Comparison of ENCODE assay signal across 20 mouse cellular contexts in genomic region chr10:110716887-110717286, GRCm38 (mm10). TPM values are rescaled to one million over a fixed set of nuclear protein-coding genes. Genes with fewer than 3 reads are reported as not detected.
DNase-seq lines count a peak whose midpoint lies in the region; ATAC-seq and TF ChIP-seq lines count a peak whose summit lies in the region.
"Had no signal": no experiment of that assay in that cellular context is flagged by ENCODE, and none has a peak within 500 bp of the region (broad histone marks: within the 10 kb centered on the region; RNA-seq: fewer than 3 reads in every experiment).

No protein-coding gene starts in this region.

- no peak for TF ChIP-seq CTCF in forebrain, postnatal 0 days (IDR thresholded peaks at IDR 0.05; ENCODE audit: low read depth)
- TF ChIP-seq CTCF in lung, postnatal 0 days (IDR thresholded peaks at IDR 0.05): no peak
- TF ChIP-seq CTCF in lung, adult 2 months (IDR thresholded peaks at IDR 0.05; ENCODE audit: insufficient read depth, low read length): no peak

- 0 out of 2 replicates have a peak, but pooled peaks have one; percentile 33 for TF ChIP-seq EP300 in lung, postnatal 0 days (IDR thresholded peaks at IDR 0.05)

- WGBS in forebrain, embryonic 13.5 days: 43% methylated on average over 10 of the region's 10 CpGs
- 39% methylated on average over 10 of the region's 10 CpGs for WGBS in forebrain, postnatal 0 days
- WGBS in lung, postnatal 0 days: 55% methylated on average over 10 of the region's 10 CpGs
- 78% methylated on average over 10 of the region's 10 CpGs for WGBS in lung, adult 2 months
- 74% methylated on average over 10 of the region's 10 CpGs for WGBS in neural tube, embryonic 11.5 days
- WGBS in limb, embryonic 11.5 days: 49% methylated on average over 10 of the region's 10 CpGs

- peak; percentile 55; the same call in 1 of the 2 replicates for ATAC-seq in forebrain, embryonic 13.5 days
- ATAC-seq in forebrain, postnatal 0 days: no peak
- ATAC-seq in lung, postnatal 0 days: peak; percentile 70
- peak; percentile 58; the same call in 1 of the 2 replicates for ATAC-seq in neural tube, embryonic 11.5 days (ENCODE audit: insufficient read depth, low FRiP score, low TSS enrichment)
- ATAC-seq in limb, embryonic 11.5 days (ENCODE audit: insufficient number of reproducible peaks, low FRiP score, low TSS enrichment, low read depth): 0 out of 2 replicates have a peak, but pooled peaks have one; percentile 44

- no peaks in the 10 kb centered on the region for H3K27me3 ChIP-seq in forebrain, embryonic 13.5 days
- H3K27me3 ChIP-seq in forebrain, postnatal 0 days (ENCODE audit: insufficient read depth, low read length): no peaks in the 10 kb centered on the region
- no peaks in the 10 kb centered on the region for H3K27me3 ChIP-seq in lung, postnatal 0 days (replicated peaks; ENCODE audit: insufficient read depth, low read length)
- no peaks in the 10 kb centered on the region for H3K27me3 ChIP-seq in neural tube, embryonic 11.5 days (ENCODE audit: control insufficient read depth, insufficient read depth, low read length)
- no peaks in the 10 kb centered on the region for H3K27me3 ChIP-seq in limb, embryonic 11.5 days (ENCODE audit: control insufficient read depth, insufficient read depth, low read length)
- H3K27me3 ChIP-seq: forebrain, embryonic 12.5 days; heart, embryonic 15.5 days had no signal

- no peak overlapping the region for H3K27ac ChIP-seq in forebrain, embryonic 13.5 days
- no peak overlapping the region for H3K27ac ChIP-seq in forebrain, postnatal 0 days (ENCODE audit: low read depth, low read length)
- no peak overlapping the region for H3K27ac ChIP-seq in lung, postnatal 0 days (ENCODE audit: low read length)
- H3K27ac ChIP-seq in neural tube, embryonic 11.5 days (ENCODE audit: low read depth, low read length): no peak overlapping the region
- H3K27ac ChIP-seq in limb, embryonic 11.5 days (replicated peaks; ENCODE audit: low read depth, low read length): no peak overlapping the region
- H3K27ac ChIP-seq: forebrain, embryonic 12.5 days; heart, embryonic 15.5 days; hindbrain, embryonic 10.5 days; hindbrain, embryonic 14.5 days had no signal

- DNase-seq in forebrain, postnatal 0 days: no peak
- DNase-seq in lung, postnatal 0 days (ENCODE audit: low spot score): peak; percentile 20
- no peak for DNase-seq in lung, adult 2 months
- no peak for DNase-seq in neural tube, embryonic 11.5 days (ENCODE audit: low spot score)
- no peak for DNase-seq in neural tube, embryonic 10.5 days (ENCODE audit: extremely low spot score, low spot score)
- DNase-seq in limb, embryonic 11.5 days (ENCODE audit: low spot score): no peak
- no peak for DNase-seq in heart, adult 9 months (ENCODE audit: low spot score in 2 of 2)
- DNase-seq: adrenal gland, postnatal 10 days; cerebellum, adult 18-20 months; cerebellum, adult 9-11 months; cerebellum, postnatal 36 days; gastrocnemius, postnatal 10 days; heart, adult 18-20 months had no signal

- no peak overlapping the region for H3K9ac ChIP-seq in forebrain, embryonic 13.5 days
- no peak overlapping the region for H3K9ac ChIP-seq in forebrain, postnatal 0 days
- no peak overlapping the region for H3K9ac ChIP-seq in lung, postnatal 0 days (replicated peaks; ENCODE audit: low read depth)
- no peak overlapping the region for H3K9ac ChIP-seq in neural tube, embryonic 11.5 days (ENCODE audit: low read length)
- no peak overlapping the region for H3K9ac ChIP-seq in limb, embryonic 11.5 days (ENCODE audit: low read length)
- H3K9ac ChIP-seq: forebrain, embryonic 12.5 days; heart, embryonic 15.5 days; hindbrain, embryonic 14.5 days had no signal

- H3K4me3 ChIP-seq in forebrain, embryonic 13.5 days: no peak overlapping the region
- no peak overlapping the region for H3K4me3 ChIP-seq in forebrain, postnatal 0 days (ENCODE audit: low read depth, low read length)
- no peak overlapping the region for H3K4me3 ChIP-seq in lung, postnatal 0 days (ENCODE audit: low read depth, low read length)
- H3K4me3 ChIP-seq in lung, adult 2 months (replicated peaks; ENCODE audit: extremely low read depth, low read depth, low read length): no peak overlapping the region
- no peak overlapping the region for H3K4me3 ChIP-seq in neural tube, embryonic 11.5 days (ENCODE audit: low read depth, low read length)
- H3K4me3 ChIP-seq in limb, embryonic 11.5 days (ENCODE audit: low read depth, low read length): no peak overlapping the region
- H3K4me3 ChIP-seq: erythroblast, embryonic 14.5 days; forebrain, embryonic 12.5 days; heart, embryonic 15.5 days; hindbrain, embryonic 10.5 days had no signal

- no peak for TF ChIP-seq POLR2A in lung, adult 2 months (IDR thresholded peaks at IDR 0.05; ENCODE audit: borderline replicate concordance, extremely low read depth, low read depth, low read length)

- no peaks in the 10 kb centered on the region for H3K36me3 ChIP-seq in forebrain, embryonic 13.5 days (ENCODE audit: poor library complexity, severe bottlenecking)
- no peaks in the 10 kb centered on the region for H3K36me3 ChIP-seq in forebrain, postnatal 0 days (ENCODE audit: insufficient read depth)
- no peaks in the 10 kb centered on the region for H3K36me3 ChIP-seq in lung, postnatal 0 days (ENCODE audit: insufficient read depth, low read length)
- no peaks in the 10 kb centered on the region for H3K36me3 ChIP-seq in neural tube, embryonic 11.5 days (ENCODE audit: control insufficient read depth, insufficient read depth, low read length)
- no peaks in the 10 kb centered on the region for H3K36me3 ChIP-seq in limb, embryonic 11.5 days (ENCODE audit: control insufficient read depth, insufficient read depth, low read length)
- H3K36me3 ChIP-seq: forebrain, embryonic 12.5 days; heart, embryonic 15.5 days; hindbrain, embryonic 10.5 days had no signal

- no peak overlapping the region for H3K4me2 ChIP-seq in forebrain, embryonic 13.5 days
- no peak overlapping the region for H3K4me2 ChIP-seq in forebrain, postnatal 0 days (ENCODE audit: low read depth)
- no peak overlapping the region for H3K4me2 ChIP-seq in lung, postnatal 0 days (replicated peaks; ENCODE audit: low read depth, low read length)
- no peak overlapping the region for H3K4me2 ChIP-seq in neural tube, embryonic 11.5 days (ENCODE audit: low read depth)
- no peak overlapping the region for H3K4me2 ChIP-seq in limb, embryonic 11.5 days (ENCODE audit: low read depth, severe bottlenecking)
- H3K4me2 ChIP-seq: forebrain, embryonic 12.5 days; heart, embryonic 11.5 days; heart, embryonic 15.5 days; hindbrain, embryonic 14.5 days had no signal

- H3K4me1 ChIP-seq in forebrain, embryonic 13.5 days: peaks cover 5% of the 10 kb centered on the region
- H3K4me1 ChIP-seq in forebrain, postnatal 0 days (ENCODE audit: insufficient read depth): no peaks in the 10 kb centered on the region
- no peaks in the 10 kb centered on the region for H3K4me1 ChIP-seq in lung, postnatal 0 days (ENCODE audit: insufficient read depth, low read depth, low read length)
- no peaks in the 10 kb centered on the region for H3K4me1 ChIP-seq in lung, adult 2 months (ENCODE audit: control insufficient read depth, insufficient read depth, low read length)
- no peaks in the 10 kb centered on the region for H3K4me1 ChIP-seq in neural tube, embryonic 11.5 days (ENCODE audit: control insufficient read depth, insufficient read depth, low read length)
- H3K4me1 ChIP-seq in limb, embryonic 11.5 days (ENCODE audit: control insufficient read depth, insufficient read depth, low read length): no peaks in the 10 kb centered on the region
- H3K4me1 ChIP-seq: forebrain, embryonic 12.5 days; heart, embryonic 15.5 days; hindbrain, embryonic 10.5 days had no signal

- no peaks in the 10 kb centered on the region; the same call in 1 of the 2 replicates for H3K9me3 ChIP-seq in forebrain, embryonic 13.5 days (replicated peaks)
- no peaks in the 10 kb centered on the region for H3K9me3 ChIP-seq in forebrain, postnatal 0 days (ENCODE audit: low read length)
- no peaks in the 10 kb centered on the region for H3K9me3 ChIP-seq in lung, postnatal 0 days (ENCODE audit: low read length)
- H3K9me3 ChIP-seq in neural tube, embryonic 11.5 days (ENCODE audit: control insufficient read depth, low read length): no peaks in the 10 kb centered on the region
- H3K9me3 ChIP-seq in limb, embryonic 11.5 days (ENCODE audit: control insufficient read depth, low read length): no peaks in the 10 kb centered on the region
- H3K9me3 ChIP-seq: forebrain, embryonic 12.5 days; heart, embryonic 15.5 days; hindbrain, embryonic 10.5 days had no signal

RNA-seq across cellular contexts. Expression of gene E2f7, which starts 28.4 kb away (rescaled TPM):
- 21.5 and 23.7 TPM in 2 replicates for polyA plus RNA-seq in forebrain, embryonic 13.5 days (2015; fragmentation: Nextera tagmentation; extraction: Ambion mirVana)
- 3.2 and 3.5 TPM in 2 replicates for total RNA-seq in forebrain, postnatal 0 days (2014; rRNA removed)
- 2.3 and 3.4 TPM in 2 replicates for polyA plus RNA-seq in forebrain, postnatal 0 days (2015; fragmentation: Nextera tagmentation; extraction: Ambion mirVana)
- polyA plus RNA-seq in lung, postnatal 0 days (2015; fragmentation: Nextera tagmentation; extraction: Ambion mirVana): 4.8 and 5.0 TPM in 2 replicates
- 0.40 TPM in 2 replicates for polyA plus RNA-seq in lung, adult 2 months (2012; rRNA removed)
- 30.3 and 33.1 TPM in 2 replicates for polyA plus RNA-seq in neural tube, embryonic 11.5 days (2014; fragmentation: Nextera tagmentation; extraction: Ambion mirVana)
- polyA plus RNA-seq in limb, embryonic 11.5 days (2014; fragmentation: Nextera tagmentation; extraction: Ambion mirVana): 42.4 and 44.9 TPM in 2 replicates
